Mouse (Mus musculus) heart, postnatal 10 days (tissue): ENCODE data around the gene Ppp4r3a. TPM values are rescaled to one million over a fixed set of nuclear protein-coding genes. Genes with fewer than 3 reads are reported as not detected.
A peak's percentile ranks its signal among the peaks of the same experiment; 100 is the strongest.

Experiments
- DNase-seq, 2 experiments: peaks; one replicate each; pipeline ENCODE4 v3.0.0; 2021
- intact Hi-C: fragments of 180-260 bp; cut with DNase I; formaldehyde crosslinking; loops from one replicate; pipeline ENCODE4 v1.15.1; 2025
- total RNA-seq, 2 experiments: library from RNA; stranded (reverse); gene quantifications; 2 replicates each; pipeline ENCODE4 v1.2.3; 2021

Ppp4r3a gene
- total RNA-seq, 2 experiments from 2014 or later, result 37.6 to 38.9 TPM

DNA sequence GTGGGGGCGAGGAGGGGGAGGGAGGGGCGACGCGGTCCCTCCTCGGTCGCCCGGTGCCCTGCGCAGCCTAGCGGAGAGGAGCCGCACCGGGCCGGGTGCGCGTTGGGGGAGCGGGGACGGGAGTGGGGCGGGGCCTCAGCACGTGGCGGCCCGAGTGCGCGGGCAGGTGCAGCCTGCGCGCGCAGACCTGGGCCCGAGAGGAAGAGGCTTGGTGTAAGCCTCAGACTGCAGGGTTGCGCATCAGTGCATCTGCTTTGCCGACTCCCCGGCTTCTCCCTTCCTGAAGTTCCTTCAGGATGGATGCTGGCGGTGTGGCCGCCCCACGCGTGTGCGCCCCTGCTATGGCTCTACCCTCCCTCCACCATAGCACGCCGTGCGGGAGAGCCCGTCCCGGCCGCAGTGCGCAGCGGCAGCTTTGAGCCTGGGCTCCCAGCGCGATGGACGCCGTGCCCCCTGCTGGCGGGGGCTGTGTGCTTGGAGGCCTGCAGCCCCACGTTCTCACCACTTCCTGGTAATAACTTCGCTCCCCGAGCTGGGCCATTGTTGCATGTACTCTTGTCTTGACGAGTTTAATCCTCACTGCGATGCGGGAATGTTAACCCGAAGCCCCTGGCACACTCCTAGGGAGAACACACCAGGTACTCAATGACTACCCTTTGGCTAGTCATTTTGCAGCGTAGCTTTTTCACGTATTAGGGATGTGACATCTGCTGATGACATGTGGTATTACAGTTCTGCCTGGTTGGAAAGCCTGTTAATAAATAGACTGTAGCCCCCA is 54.4 kb downstream of the Ppp4r3a start, which contains the start of gene Ccdc88c:
TSS of gene Ccdc88c (minus strand) at position 103 of the 778 bp plus-strand sequence.
- intact Hi-C loops, result loop anchor here (1.0 kb wide), 3 partner anchors 71 to 93 kb away; no protein-coding TSS in a partner anchor
- DNase-seq, result peak; percentile 84 to 87

DNA sequence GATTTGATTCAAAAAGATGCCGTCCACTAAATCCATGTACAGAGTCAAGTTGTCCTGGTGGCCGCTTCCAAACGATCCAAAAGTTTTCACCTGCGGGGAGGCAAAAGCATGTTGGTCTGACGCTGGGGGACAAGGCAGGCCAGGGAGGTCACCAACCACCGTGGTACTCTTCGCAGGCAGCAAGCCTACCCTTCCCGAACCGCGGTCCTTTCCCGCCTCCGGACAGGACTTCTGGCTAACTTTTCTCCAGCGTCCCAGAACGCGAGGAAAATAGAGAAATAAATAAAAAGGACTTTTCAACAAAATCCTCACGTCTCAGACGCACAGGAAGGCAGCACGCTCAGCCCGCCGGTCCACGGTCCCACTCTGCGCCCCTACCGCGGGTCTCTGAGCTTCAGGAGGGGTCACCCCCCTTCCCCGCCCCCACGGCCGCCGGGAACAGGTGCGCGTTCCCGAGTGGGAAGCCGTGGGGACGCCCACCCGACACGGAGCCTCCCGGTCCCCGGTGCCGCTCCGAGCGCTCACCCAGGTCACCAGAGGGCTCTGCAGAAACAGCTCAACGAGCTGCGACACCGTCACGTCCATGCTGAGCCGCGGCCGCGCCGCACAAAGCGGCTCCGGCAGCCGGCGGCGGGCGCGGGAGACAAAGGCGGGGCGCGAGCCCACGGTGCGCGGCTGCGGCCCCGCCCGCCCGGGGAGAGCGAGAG is 55.1 kb downstream of the Ppp4r3a start:
- DNase-seq, result no peak
- intact Hi-C loops, result no loop called here

DNA sequence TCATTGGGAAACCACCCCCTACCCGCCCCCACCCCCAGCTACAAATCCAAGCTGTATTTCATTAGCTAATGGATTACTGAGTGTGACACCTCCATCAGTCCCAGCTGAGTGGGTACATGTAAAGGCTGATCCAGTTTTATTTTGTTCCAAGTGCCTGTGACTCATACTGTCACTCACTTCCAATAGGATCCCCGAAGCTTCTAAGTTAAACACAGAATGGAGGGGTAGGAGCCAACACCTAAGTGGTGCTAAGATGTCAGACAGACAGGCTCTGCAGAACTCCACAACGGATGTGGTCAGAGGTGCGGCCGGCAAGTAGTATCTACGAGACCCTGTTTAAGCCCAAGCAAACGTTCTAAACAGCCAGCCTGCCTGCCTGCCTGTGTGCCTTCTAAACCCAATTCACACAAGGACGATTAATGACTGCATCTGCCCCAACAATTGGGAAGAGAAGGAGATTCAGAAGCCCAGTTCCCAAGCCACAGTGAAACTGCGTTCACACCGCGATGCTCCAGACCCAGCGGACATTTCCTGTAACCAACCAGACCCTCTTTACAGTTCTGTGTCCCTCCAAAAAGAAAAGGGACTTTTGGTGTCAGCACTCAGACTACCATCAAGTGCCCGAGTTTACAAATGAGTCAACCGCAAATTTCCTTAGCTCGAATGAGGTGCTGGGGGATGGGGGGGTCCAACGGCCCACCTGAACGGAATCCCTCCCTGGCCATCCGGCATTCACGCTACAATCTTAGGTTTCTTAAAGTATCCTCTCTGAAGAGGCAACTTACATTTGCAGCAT is 55.9 kb downstream of the Ppp4r3a start:
- no peak for DNase-seq
- intact Hi-C loops, result no loop called here

GRCm38 (mm10) chr12:101026946-101027345 is 56.6 kb downstream of the Ppp4r3a start:
- intact Hi-C loops, result no loop called here
- DNase-seq, result no peak

DNA sequence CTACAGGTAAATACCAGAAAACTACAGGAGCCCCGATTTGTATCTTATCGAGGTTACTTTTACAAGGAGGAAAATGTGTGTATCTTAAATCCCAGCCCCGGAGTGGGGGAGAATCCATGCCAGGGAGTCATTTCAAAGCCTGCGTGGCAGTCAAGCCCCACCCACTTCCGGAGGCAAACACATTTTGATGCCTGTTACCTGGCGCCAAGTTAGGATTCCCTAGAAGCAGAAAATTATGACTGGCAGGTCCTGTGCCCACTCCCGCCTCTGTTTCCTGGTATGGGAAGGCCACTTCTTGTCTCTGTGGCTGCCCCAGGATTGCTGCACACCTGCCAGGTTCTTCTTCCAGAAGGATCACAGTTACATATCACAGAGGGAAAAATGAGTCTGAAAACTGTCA is 57.0 kb downstream of the Ppp4r3a start:
- DNase-seq, result no peak
- intact Hi-C loops, result no loop called here

DNA sequence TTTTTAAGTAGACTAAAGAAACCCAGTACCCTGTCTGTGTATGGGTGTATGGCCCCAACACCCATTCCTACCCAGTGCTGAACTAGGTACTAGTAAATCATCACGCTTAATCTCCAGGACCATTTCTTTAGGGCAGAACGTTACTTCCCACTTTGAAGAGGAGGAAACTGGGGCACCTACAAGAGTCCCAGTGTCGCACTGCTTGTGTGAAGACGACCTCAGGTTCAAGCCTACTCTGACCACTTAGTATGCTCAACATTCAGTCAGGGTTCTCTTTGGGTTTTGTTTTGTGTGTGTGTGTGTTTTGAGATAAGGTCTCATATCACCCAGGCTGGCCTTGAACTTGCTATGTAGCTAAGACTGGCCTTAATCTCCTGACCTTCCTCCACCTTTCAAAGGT is 57.5 kb downstream of the Ppp4r3a start:
- no peak for DNase-seq
- intact Hi-C loops, result no loop called here

GRCm38 (mm10) chr12:101025379-101025778 is 58.1 kb downstream of the Ppp4r3a start:
- intact Hi-C loops, result no loop called here
- DNase-seq, result no peak

GRCm38 (mm10) chr12:101024824-101025223 is 58.7 kb downstream of the Ppp4r3a start:
- intact Hi-C loops, result no loop called here
- DNase-seq, result no peak

DNA sequence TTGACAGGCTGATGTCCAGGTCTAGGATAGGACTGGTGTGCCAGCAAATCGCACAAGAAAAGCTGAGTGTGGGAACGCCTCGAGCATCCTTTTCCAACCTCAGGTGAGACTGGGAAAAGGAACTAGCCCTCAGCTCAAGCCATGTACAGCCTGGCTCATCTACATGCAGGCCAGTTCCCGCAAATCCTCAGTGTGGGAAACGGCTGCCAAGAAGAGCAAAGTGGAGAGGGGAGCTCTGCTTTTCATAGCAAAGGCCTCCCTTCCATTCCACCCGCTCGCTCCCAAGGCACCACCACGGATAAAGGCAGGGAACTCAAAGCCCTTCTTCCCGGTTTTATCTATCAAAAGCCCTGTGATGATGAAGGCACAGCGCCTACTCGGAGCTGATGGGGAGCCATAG is 60.4 kb downstream of the Ppp4r3a start:
- intact Hi-C loops, result no loop called here
- no peak for DNase-seq

GRCm38 (mm10) chr12:101022353-101022752 is 61.1 kb downstream of the Ppp4r3a start:
- no peak for DNase-seq
- intact Hi-C loops, result no loop called here

GRCm38 (mm10) chr12:101021484-101022226 is 61.8 kb downstream of the Ppp4r3a start:
- intact Hi-C loops, result no loop called here
- no peak for DNase-seq

GRCm38 (mm10) chr12:101020210-101021015 is 63.1 kb downstream of the Ppp4r3a start:
- intact Hi-C loops, result no loop called here
- DNase-seq, result no peak

GRCm38 (mm10) chr12:101019443-101019842 is 64.1 kb downstream of the Ppp4r3a start:
- intact Hi-C loops, result no loop called here
- DNase-seq, result no peak

DNA sequence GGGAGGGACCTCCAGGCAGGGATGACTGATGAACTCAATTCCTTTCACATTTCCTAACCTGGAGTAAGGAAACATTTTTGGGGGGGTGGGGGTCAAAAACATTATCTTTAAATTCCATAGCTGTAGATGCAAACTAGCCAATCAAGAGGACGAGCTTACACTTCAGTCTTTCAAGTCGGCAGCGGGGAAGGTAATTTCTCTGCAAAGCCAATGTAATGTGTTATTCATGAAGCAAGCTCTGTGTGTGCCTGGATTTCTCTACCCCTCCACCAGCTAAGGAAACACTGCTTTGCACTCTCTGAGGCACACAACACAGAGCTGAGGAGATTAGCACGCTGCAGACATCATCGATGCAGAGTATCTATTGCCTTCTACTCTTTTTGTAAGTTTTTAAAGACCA is 64.5 kb downstream of the Ppp4r3a start:
- intact Hi-C loops, result no loop called here
- no peak for DNase-seq

- intact Hi-C loops, result no loop called here
- peak; percentile 55 to 64 for DNase-seq
Measured at GRCm38 (mm10) chr12:101017971-101018371, 65.5 kb downstream of the Ppp4r3a start.

GRCm38 (mm10) chr12:101016412-101016928 is 67.0 kb downstream of the Ppp4r3a start:
- intact Hi-C loops, result no loop called here

GRCm38 (mm10) chr12:101015926-101016325 is 67.6 kb downstream of the Ppp4r3a start:
- peak in 1 of 2 experiments; percentile 38 for DNase-seq
- intact Hi-C loops, result no loop called here

More at GRCm38 (mm10) chr12:101016412-101016928, 67.0 kb downstream of the Ppp4r3a start:
- DNase-seq, result no peak

DNA sequence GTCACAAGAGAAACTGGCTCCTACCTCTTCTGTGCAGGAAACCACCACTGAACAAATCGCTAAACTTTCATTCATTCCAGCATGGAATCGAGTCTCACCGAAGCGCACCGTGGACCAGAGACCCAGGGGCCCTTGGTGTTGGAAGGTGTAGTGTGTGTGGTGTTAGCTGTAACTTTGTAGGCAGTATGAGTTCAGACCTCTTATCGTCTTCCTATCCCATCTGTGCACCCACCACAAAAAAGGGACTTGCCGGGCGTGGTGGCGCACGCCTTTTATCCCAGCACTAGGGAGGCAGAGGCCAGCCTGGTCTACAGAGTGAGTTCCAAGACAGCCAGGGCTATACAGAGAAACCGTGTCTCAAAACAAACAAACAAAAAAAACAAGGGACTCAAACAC is 68.3 kb downstream of the Ppp4r3a start:
- intact Hi-C loops, result no loop called here
- DNase-seq, result no peak

DNA sequence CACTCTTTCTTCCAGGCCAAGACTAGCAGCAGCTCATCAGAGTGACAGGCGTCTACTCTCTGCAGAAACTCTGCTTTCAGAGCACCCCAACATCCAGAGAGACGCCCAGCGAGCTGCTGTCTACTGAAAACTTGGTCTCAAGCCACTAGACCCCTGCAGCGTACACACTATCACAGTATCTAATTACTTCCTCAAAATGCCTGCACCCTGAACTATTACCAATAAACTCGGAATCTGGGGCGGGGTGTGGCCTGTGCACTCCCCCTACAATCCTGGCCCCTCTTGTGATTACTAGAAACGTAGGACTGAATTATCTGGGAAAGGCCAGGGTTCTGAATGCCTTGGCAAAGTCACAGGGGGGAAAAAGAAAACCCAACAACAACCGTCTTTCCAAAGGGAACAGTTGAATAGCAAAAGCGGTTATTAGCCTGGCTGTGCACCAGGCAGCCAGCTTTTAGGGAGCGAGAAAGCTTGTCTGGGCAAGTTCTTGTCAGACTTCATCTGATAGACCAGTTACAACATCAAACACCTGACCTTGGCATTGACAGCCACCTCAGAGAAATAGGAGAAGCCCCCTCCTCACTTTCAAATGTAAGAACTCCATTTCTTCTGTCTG is 68.8 kb downstream of the Ppp4r3a start:
- intact Hi-C loops, result no loop called here
- no peak for DNase-seq
